1 mouse cellular context compared by ENCODE assay signal in genomic region chr8:84106216-84107040, GRCm38 (mm10).
A peak's percentile ranks its signal among the peaks of the same experiment; 100 is the strongest.
TF ChIP-seq lines count a peak whose summit lies in the region.

No protein-coding gene starts in this region.

TF ChIP-seq in CH12.LX, 34 proteins besides CTCF, POLR2A, EP300 and RAD21:
- TF ChIP-seq NELFE (IDR thresholded peaks at IDR 0.05; ENCODE audit: low read depth, low read length) (no peak), CHD1 (IDR thresholded peaks at IDR 0.05; ENCODE audit: low read depth, low read length) (no peak), GABPA (IDR thresholded peaks at IDR 0.05; ENCODE audit: insufficient replicate concordance, low read depth, low read length) (no peak), TCF12 (IDR thresholded peaks at IDR 0.05; ENCODE audit: low read depth, low read length) (no peak), POLR2AphosphoS2 (IDR thresholded peaks at IDR 0.05; ENCODE audit: low read depth, low read length) (no peak), USF2 (conservative IDR thresholded peaks at IDR 0.05; ENCODE audit: low read depth, low read length) (no peak), ETS1 (conservative IDR thresholded peaks at IDR 0.05; ENCODE audit: low read depth, low read length) (peak; percentile 60), ELF1 (IDR thresholded peaks at IDR 0.05; ENCODE audit: low read depth, low read length) (no peak), TBP (conservative IDR thresholded peaks at IDR 0.05; ENCODE audit: low read depth, low read length) (no peak), HCFC1 (IDR thresholded peaks at IDR 0.05; ENCODE audit: low read depth, low read length) (0 out of 2 replicates have a peak, but pooled peaks have one; percentile 7), UBTF (IDR thresholded peaks at IDR 0.05; ENCODE audit: low read depth, low read length) (no peak), SIN3A (IDR thresholded peaks at IDR 0.05; ENCODE audit: low read length) (no peak), NRF1 (IDR thresholded peaks at IDR 0.05; ENCODE audit: low read depth, low read length) (peak; percentile 74), ZC3H11A (IDR thresholded peaks at IDR 0.05; ENCODE audit: low read depth, low read length) (no peak), MAX (IDR thresholded peaks at IDR 0.05; ENCODE audit: low read length) (no peak), CHD2 (IDR thresholded peaks at IDR 0.05; ENCODE audit: low read length) (no peak), SMC3 (IDR thresholded peaks at IDR 0.05; ENCODE audit: low read depth, low read length) (no peak), USF1 (IDR thresholded peaks at IDR 0.05; ENCODE audit: low read depth, low read length) (no peak), MAZ (IDR thresholded peaks at IDR 0.05; ENCODE audit: low read depth, low read length) (0 out of 2 replicates have a peak, but pooled peaks have one; percentile 36), JUND (conservative IDR thresholded peaks at IDR 0.05; ENCODE audit: low read depth, low read length) (no peak), E2F4 (IDR thresholded peaks at IDR 0.05; ENCODE audit: insufficient replicate concordance, low read depth, low read length) (no peak), MYC (IDR thresholded peaks at IDR 0.05; ENCODE audit: low read depth, low read length) (no peak), MXI1 (IDR thresholded peaks at IDR 0.05; ENCODE audit: low read depth, low read length) (no peak), KAT2A (IDR thresholded peaks at IDR 0.05; ENCODE audit: insufficient replicate concordance, low read length) (no peak), ZMIZ1 (IDR thresholded peaks at IDR 0.05; ENCODE audit: low read depth, low read length) (no peak), MAFK (IDR thresholded peaks at IDR 0.05; ENCODE audit: insufficient replicate concordance, low read length) (no peak), MEF2A (IDR thresholded peaks at IDR 0.05; ENCODE audit: borderline replicate concordance, low read depth, low read length) (no peak), PAX5 (IDR thresholded peaks at IDR 0.05; ENCODE audit: low read length) (no peak), JUN (IDR thresholded peaks at IDR 0.05; ENCODE audit: insufficient read depth, low read depth, low read length) (no peak), IRF4 (IDR thresholded peaks at IDR 0.05; ENCODE audit: low read depth, low read length) (no peak), BHLHE40 (IDR thresholded peaks at IDR 0.05; ENCODE audit: low read depth, low read length) (no peak), ZKSCAN1 (IDR thresholded peaks at IDR 0.05; ENCODE audit: borderline replicate concordance, low read depth, low read length) (no peak), ZNF384 (IDR thresholded peaks at IDR 0.05; ENCODE audit: low read depth, low read length) (no peak), RCOR1 (conservative IDR thresholded peaks at IDR 0.05; ENCODE audit: low read depth, low read length) (no peak)
